Mouse (Mus musculus) adrenal gland, adult 18-20 months (tissue): ENCODE measurements around the gene Cldn2. TPM values are rescaled to one million over a fixed set of nuclear protein-coding genes. Genes with fewer than 3 reads are reported as not detected.
"Not testable (repeated sequence)": the region's sequence is repeated elsewhere in the genome, so short reads cannot be mapped to it uniquely, and the experiment has no call there.

Experiments
- DNase-seq, 2 experiments: peaks; one replicate each; pipeline ENCODE4 v3.0.0; 2021 to 2022; ENCODE audit warnings: low spot score in 2 of 2
- long read RNA-seq, 2 experiments: library from polyadenylated mRNA; stranded (forward); transcript quantifications; one replicate each; pipeline ENCODE4 v2.0.0; 2021
- total RNA-seq, 2 experiments: library from RNA; stranded (reverse); gene quantifications; 1 replicate in 1 of 2; 2 replicates in 1 of 2; pipeline ENCODE4 v1.2.3; 2021

Cldn2 gene
- total RNA-seq = under 1 TPM in 1 of 2 experiments, not detected in 1; 0.66 TPM
- long read RNA-seq, experiment 1 = 0 reads
- long read RNA-seq, experiment 2 = 0 reads

GRCm38 (mm10) chrX:139800406-139800878 is at the start of gene Cldn2:
Cldn2 (plus strand) TSS chrX:139800828.
- no peak for DNase-seq

GRCm38 (mm10) chrX:139751855-139752254 is 48.8 kb upstream of the Cldn2 start:
- peak; percentile 14 to 46 for DNase-seq

DNA sequence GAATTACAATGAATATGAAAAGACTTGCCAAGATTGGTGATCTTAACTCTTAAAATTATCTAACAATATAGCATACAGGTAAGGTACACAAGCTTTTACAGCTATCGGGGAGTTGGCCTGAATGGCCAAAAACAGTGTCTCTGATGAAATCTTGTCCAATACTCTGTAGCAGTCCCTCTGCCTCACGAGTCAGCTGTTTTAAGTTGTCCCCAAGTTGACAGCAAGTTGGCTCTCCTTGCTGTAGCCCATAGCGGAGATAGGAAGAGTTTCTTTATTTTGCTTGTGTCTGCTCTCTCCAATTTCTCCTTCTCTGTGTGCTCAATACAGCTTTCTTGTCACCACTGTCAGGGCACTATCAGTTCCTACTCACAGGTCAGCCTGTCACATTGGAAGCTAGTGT is 42.0 kb upstream of the Cldn2 start:
- DNase-seq = not testable (repeated sequence)

GRCm38 (mm10) chrX:139762546-139762945 is 38.1 kb upstream of the Cldn2 start:
- DNase-seq = no peak

GRCm38 (mm10) chrX:139769975-139770637 is 30.5 kb upstream of the Cldn2 start:
- DNase-seq = no peak

- DNase-seq = peak; percentile 51
Measured at GRCm38 (mm10) chrX:139774309-139775083, 26.1 kb upstream of the Cldn2 start.

DNA sequence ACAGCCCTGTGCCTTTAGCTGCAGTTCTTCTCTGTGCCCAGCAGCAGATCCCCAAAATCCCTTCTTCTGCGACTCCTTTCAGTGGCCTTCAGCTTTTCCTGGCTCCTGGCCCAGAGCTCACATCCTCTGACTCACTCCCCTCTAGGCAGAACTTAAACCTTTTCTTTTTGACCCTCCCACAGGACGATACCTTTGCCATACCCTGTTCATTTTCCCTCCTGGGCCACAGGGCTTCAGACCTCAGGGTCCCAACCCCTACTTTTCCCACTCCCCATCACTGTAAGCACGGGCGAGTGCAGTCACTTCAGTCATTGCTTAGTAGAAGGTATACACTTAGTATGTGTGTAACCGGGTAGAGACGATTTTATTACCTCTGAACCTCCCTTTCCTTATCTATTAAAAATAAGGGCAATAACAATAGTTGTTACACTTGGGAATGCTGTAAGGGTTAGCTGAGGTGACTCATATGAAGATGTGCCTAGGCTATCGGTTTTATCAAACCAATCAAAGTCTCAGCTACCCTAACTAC is 25.5 kb upstream of the Cldn2 start:
- DNase-seq = peak in 1 of 2 experiments; percentile 22

DNA sequence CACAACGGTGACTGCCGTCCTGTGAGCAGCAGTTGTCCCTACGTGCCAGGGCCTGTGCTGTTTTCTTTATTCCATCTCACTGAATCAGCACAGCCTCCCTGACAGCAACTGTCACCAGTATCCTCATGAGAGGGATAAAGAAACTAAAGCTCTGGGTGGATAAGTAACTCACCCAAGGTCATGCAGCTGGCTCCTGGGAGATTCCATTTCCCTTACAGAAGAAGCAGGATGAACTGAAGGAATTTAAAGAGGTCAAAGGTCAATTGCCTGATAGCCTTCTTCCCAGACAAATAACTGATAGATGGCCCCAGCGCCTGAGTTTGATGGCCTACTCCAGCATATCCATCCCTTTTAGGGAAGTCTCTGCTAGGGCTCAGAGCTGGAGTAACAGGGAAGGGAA is 23.3 kb upstream of the Cldn2 start:
- no peak for DNase-seq

GRCm38 (mm10) chrX:139778886-139779285 is 21.7 kb upstream of the Cldn2 start:
- no peak for DNase-seq

- DNase-seq = no peak
Measured at GRCm38 (mm10) chrX:139779401-139779800, 21.2 kb upstream of the Cldn2 start.

- no peak for DNase-seq
Measured at GRCm38 (mm10) chrX:139780988-139781387, 19.6 kb upstream of the Cldn2 start.

DNA sequence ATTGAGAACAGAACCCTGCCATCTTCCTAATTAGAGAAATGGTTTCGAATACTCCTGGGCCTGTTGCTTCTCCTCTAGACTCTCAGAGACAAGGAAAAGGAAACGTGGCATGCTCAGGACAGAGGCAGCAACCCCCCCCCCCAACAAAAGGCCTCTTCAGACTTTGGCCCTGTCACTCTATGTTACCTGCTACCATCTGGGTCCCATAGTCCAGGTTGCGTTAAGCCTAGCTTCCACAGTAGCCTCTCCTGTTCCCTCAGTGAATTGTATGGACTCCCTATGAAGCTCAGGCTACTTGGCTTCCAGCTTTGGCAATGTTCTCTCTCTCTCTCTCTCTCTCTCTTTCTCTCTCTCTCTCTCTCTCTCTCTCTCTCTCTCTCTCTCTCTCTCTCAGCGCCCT is 19.1 kb upstream of the Cldn2 start:
- DNase-seq = no peak

DNA sequence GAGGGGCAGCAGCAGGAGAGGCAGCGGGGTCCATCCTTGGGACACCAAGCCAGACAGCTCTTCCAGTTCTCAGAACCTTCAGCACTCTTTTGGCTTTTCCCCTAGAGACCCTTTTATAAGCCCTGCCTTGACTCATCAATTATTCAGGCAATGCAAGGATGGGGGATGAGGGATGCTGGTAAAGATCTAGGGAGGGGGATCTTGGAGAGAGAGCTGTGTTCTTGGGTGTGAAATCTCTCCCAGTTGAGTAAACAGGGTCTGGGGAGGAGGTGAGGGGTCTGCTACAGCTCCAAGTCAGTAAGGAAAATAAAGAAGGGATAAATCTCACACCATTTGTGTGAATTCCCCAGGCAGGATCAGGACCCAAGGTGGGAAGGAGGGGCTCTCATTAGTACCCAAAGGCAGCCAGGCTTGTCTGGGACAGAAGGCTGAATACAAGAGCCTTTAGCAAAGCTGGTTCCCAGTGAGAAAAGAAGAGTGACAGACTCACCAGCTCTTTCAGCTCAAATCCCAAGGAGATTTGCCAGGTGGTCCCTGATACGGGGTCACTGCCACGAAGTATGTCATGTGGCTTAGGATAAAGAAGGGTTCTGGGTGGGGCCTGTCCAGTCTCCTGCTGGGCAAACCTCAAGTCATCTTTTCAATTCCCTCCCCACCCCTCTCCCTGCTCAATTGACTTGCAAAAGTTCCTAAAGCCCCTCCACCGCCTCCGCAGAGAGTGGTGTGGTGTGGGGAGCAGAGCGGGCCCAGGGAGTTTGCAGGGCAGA is 18.2 kb upstream of the Cldn2 start, which contains the start of gene Ripply1:
Ripply1 (minus strand) TSS at position 76 of the 767 bp plus-strand sequence.
- DNase-seq = no peak

GRCm38 (mm10) chrX:139783045-139783422 is 17.6 kb upstream of the Cldn2 start:
- peak; percentile 34 to 56 for DNase-seq

- DNase-seq = no peak
Measured at GRCm38 (mm10) chrX:139785764-139786163, 14.9 kb upstream of the Cldn2 start.

DNA sequence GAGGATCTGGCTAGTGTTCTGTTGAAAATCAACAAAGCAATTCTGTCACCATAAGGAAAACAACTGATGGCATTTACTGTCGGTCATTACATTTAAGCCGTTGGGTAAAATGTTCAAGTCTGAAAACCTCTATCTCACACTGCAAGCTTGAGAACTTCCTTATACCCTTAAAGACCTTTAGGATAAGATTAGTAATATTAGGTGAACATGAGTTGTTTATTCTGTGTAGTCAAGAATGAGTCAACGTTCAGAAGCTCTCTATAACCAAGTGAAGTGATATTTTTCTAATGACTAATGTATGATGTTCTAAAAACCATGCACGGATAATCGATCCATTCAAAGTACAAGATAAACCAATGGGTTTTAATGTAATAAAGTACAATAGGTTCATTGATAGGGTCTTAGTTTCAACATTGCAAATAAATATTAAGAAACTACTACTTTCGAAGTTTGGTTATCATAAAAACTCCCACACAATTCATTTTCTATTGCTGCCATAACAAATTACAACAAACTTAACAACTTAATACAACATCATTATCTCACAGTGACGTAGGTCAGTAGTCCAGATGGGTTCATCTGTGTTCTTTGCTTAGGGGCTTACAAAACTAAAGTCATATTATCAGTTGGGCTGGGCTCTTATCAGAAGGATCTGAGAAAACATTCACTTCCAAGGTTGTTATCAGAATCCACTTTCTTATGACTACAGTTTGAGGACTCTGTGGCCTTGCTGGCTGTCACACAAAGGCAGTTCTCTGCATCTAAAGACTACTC is 6.4 kb upstream of the Cldn2 start:
- DNase-seq = no peak

- DNase-seq = no peak
Measured at GRCm38 (mm10) chrX:139796037-139796436, 4.6 kb upstream of the Cldn2 start.

GRCm38 (mm10) chrX:139797875-139798274 is 2.8 kb upstream of the Cldn2 start:
- DNase-seq = no peak

DNA sequence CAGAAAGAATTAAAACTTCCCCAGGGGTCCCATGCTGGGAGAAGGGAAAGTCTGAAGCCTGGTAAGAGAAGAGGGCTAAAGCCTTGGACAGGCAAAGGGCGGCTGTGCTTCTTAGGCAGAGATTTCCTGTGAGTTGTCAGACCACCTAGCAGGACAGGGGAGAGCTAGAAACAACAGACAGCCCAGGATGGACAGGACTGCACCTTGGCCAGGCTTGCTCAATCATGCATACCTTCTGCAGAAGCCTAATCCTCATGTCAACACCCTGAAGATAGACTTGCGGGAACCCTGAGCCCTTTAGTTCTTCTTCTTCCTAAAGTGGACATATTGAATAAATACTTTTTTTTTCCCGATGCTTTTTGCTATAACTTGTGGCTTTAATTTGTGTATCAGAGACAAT is 675 bp upstream of the Cldn2 start:
- DNase-seq = no peak

GRCm38 (mm10) chrX:139803028-139803427 is 2.4 kb downstream of the Cldn2 start:
- DNase-seq = no peak
